Mouse (Mus musculus): ENCODE data around the gene Rnf126. TPM values are rescaled to one million over a fixed set of nuclear protein-coding genes. Genes with fewer than 3 reads are reported as not detected.

The Rnf126 gene
- polyA plus RNA-seq (2015; fragmentation: Nextera tagmentation; extraction: Ambion mirVana): 66.4 and 77.0 TPM in 2 replicates

DNA sequence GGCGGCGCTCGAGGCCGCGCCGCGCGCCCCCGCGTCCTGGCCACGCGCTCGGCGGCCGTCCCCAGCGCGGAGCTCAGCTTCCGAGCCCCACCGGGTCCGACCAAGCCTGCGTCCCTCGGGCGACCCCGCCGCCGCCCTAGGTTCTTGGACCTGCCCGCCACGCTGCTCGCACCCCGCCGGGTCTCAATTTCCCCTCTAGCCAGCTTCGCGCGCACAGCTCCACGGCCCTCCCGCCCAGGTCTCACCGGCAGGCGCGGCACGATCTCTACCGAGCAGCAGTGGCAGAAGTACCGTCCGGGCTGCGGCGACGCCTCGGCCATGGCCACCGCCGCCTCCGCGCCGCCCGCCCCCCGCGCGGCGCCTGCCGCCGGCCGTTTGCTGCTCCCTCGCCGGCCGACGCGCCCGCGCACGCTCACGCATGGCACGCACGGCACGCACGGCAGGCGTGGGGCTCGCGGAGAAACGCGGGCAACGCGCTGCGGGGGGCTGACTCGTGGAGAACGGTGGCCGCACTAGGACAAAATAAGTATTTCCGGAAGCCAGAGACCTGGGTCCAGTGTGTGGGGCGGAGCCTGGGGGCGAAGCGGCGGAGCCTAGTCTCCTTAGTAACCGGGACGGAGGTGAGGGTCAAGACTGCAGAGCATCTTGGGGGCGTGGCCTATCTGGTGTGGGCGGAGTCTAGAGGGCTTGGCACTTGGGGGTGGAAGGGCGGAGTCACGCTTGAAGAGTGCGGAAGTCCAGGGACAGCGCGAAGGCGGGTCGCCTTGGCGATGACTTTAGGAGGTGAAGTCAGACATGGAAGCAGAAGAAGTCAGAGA, at the start of gene Rnf126:
TSS of gene Rnf126 (minus strand) at position 445 of the 818 bp plus-strand sequence.
- peak within 1 kb of the TSS; percentile 95 for H3K4me2 ChIP-seq (replicated peaks; ENCODE audit: low read depth, low read length)
- under 1% methylated on average over 82 of the region's 101 CpGs for WGBS
- H3K9ac ChIP-seq (replicated peaks; ENCODE audit: low read length): peak within 1 kb of the TSS; percentile 92
- H3K4me1 ChIP-seq (ENCODE audit: insufficient read depth, low read length): peaks cover 33% of the 10 kb centered on the region
- peak within 1 kb of the TSS; percentile 97 for H3K27ac ChIP-seq (ENCODE audit: low read length)
- peak within 1 kb of the TSS; percentile 87 for H3K4me3 ChIP-seq (ENCODE audit: low read length)
- no peaks in the 10 kb centered on the region for H3K27me3 ChIP-seq (ENCODE audit: insufficient read depth, low read length)
- H3K36me3 ChIP-seq (ENCODE audit: insufficient read depth, low read length): peaks cover 10% of the 10 kb centered on the region
- H3K9me3 ChIP-seq (ENCODE audit: low read length): no peaks in the 10 kb centered on the region
- peak; percentile 93 for ATAC-seq (ENCODE audit: low FRiP score, low TSS enrichment)

DNA sequence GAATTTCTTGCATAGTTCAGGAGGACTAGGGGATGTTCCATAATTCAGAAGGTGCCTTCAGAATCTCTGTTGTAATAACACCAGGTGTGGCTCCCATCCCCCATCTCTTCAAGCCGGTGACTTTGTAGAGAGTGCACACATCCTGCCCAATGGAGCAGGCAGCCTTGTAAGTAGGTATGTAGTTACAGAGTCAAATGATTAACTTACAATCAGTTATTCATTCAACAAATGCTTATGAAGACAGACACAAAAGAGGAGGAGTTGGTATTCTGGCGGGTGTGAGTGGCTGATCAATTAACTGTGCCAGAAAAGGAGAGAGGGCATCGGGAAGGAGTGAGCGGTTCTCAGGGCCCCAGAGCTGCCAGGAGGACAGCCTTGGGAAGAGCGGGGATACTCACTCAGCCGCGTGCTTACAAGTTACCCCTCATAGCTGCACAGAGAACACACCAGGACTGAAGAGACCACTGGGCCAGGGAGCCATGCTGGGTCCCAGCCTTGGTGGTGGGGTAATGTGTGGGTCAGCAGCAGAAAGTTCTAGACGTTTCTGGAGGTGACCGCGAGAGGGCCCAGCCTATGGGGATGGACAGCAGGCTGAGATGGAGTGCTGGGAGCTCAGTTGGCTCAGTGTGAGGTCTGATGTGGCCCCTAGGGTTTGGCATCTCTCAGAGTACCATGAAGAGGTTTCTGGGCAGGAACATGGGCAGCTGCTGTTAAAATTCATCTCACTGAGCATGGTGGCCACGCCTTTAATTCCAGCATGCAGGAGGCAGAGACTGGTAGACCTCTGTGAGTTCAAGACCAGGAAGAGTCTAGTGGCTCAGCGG, 49.1 kb upstream of the Rnf126 start:
- Histone ChIP-seq H3K36me3 (ENCODE audit: insufficient read depth, low read length) (peaks cover 26% of the 10 kb centered on the region), H3K27ac (ENCODE audit: low read length) (peak overlapping the region; percentile 93), H3K27me3 (ENCODE audit: insufficient read depth, low read length) (no peaks in the 10 kb centered on the region), H3K4me2 (replicated peaks; ENCODE audit: low read depth, low read length) (peak overlapping the region; percentile 29), H3K9ac (replicated peaks; ENCODE audit: low read length) (peak overlapping the region; percentile 17; the same call in 1 of the 2 replicates), H3K9me3 (ENCODE audit: low read length) (no peaks in the 10 kb centered on the region), H3K4me1 (ENCODE audit: insufficient read depth, low read length) (peaks cover 33% of the 10 kb centered on the region), H3K4me3 (ENCODE audit: low read length) (peak overlapping the region; percentile 21)
- 70% methylated on average over 12 of the region's 12 CpGs for WGBS
- ATAC-seq (ENCODE audit: low FRiP score, low TSS enrichment): peak; percentile 57

DNA sequence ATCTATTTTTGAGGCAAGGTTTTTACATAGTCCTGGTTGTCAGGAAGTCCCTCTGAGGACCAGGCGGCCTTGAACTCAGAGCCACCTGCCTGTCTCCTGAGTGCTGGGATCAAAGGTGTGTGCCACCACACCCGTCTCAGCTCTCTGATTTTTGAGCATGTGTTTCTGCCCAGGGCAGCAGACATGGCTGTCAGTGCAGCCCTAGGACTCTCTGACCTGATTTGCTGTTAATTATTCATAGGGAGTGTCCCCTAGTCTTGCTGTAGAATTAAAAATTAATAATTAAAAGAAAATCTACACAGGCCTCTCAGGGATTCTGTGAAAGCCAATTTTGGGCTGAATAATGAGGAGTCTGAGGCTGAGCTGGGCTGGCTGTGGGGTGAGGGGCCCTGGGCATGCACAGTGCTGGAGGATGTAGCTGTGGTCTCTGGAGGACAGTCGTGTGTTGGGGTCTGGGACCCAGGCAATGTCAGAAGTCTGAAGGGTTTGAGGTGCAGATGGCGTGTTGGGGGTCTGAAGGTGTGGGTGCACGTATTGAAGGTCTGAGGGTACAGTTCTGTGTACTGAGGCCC, 47.6 kb upstream of the Rnf126 start:
- Histone ChIP-seq H3K4me3 (ENCODE audit: low read length) (0 out of 2 replicates have a peak overlapping the region, but pooled peaks have one; percentile 3), H3K27me3 (ENCODE audit: insufficient read depth, low read length) (no peaks in the 10 kb centered on the region), H3K36me3 (ENCODE audit: insufficient read depth, low read length) (peaks cover 24% of the 10 kb centered on the region), H3K27ac (ENCODE audit: low read length) (peak overlapping the region; percentile 93), H3K4me2 (replicated peaks; ENCODE audit: low read depth, low read length) (peak overlapping the region; percentile 29), H3K4me1 (ENCODE audit: insufficient read depth, low read length) (peaks cover 21% of the 10 kb centered on the region), H3K9me3 (ENCODE audit: low read length) (no peaks in the 10 kb centered on the region), H3K9ac (replicated peaks; ENCODE audit: low read length) (0 out of 2 replicates have a peak overlapping the region, but pooled peaks have one; percentile 13)
- peak; percentile 68 for ATAC-seq (ENCODE audit: low FRiP score, low TSS enrichment)
- 59% methylated on average over 5 of the region's 5 CpGs for WGBS

DNA sequence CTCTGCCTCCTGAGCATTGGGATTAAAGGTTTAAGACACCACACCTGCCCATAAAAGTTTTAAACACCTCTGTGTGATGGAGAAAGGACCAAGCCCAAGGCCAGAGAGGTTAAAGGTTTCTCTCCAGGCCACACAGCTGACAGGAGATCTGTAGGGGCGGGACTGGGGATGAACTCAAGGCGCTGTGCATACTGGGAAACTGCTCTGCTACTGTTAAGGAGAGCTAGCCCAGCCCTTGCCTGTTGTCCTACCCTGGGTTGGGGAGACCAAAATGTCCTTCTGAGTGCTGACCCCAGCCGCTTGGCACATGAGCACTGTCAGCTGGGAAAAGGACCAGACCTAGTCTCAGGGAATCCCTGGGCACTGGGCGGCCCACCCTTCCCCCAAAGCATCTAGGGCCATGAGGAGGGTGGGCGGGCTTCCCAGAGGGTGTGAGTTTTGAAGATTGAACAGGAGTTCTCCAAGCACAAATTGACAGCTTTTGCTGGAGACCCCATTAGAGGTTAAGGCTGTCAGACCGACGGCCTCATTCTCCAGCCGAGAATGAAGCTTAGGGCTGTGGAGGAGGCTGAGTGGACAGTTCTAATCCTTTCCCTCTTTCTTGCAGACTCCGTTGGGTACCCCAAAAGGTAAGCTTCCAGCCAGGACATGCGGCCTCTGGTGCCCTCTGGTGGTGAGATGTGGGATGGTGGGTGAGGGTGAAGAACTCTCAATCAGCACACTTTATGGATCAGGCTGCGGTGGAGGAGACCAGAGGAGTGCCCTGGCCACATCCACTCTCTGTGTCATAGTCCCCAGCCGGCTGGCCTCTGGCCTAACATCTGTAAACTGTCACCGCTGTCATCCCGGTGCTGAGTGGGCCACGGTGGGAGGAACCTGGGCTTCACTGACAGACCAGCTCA, 45.2 kb upstream of the Rnf126 start:
- 0 out of 2 replicates have a peak overlapping the region, but pooled peaks have one; percentile 3 for H3K9ac ChIP-seq (replicated peaks; ENCODE audit: low read length)
- H3K27ac ChIP-seq (ENCODE audit: low read length): no peak overlapping the region
- 27% methylated on average over 15 of the region's 15 CpGs for WGBS
- ATAC-seq (ENCODE audit: low FRiP score, low TSS enrichment): no peak
- H3K36me3 ChIP-seq (ENCODE audit: insufficient read depth, low read length): peaks cover 34% of the 10 kb centered on the region
- H3K4me2 ChIP-seq (replicated peaks; ENCODE audit: low read depth, low read length): no peak overlapping the region
- H3K27me3 ChIP-seq (ENCODE audit: insufficient read depth, low read length): no peaks in the 10 kb centered on the region
- peaks cover 23% of the 10 kb centered on the region for H3K4me1 ChIP-seq (ENCODE audit: insufficient read depth, low read length)
- H3K9me3 ChIP-seq (ENCODE audit: low read length): no peaks in the 10 kb centered on the region
- no peak overlapping the region for H3K4me3 ChIP-seq (ENCODE audit: low read length)

DNA sequence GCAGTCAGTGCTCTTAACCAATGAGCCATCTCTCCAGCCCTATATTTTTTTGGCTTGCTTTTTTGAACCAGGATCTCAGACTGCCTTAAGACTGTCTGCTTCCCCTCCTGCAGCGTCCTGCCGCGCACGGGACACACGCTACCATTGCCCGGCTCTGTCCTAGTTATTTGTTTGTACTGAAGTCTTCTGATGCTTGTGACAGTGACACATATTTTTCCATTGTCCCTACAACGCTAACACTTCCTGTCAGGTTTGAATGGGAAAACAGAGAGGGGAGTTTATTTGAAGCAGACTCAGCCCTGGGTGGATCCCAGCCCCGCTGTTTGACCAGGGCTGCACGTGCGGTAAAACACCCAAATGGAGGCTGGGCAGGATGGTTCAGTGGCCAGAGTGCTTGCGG, 42.0 kb upstream of the Rnf126 start:
- H3K9ac ChIP-seq (replicated peaks; ENCODE audit: low read length): no peak overlapping the region
- H3K27ac ChIP-seq (ENCODE audit: low read length): peak overlapping the region; percentile 71; the same call in 1 of the 2 replicates
- H3K36me3 ChIP-seq (ENCODE audit: insufficient read depth, low read length): peaks cover 28% of the 10 kb centered on the region
- ATAC-seq (ENCODE audit: low FRiP score, low TSS enrichment): no peak
- WGBS: 79% methylated on average over 11 of the region's 11 CpGs
- H3K4me2 ChIP-seq (replicated peaks; ENCODE audit: low read depth, low read length): no peak overlapping the region
- H3K27me3 ChIP-seq (ENCODE audit: insufficient read depth, low read length): no peaks in the 10 kb centered on the region
- H3K4me3 ChIP-seq (ENCODE audit: low read length): no peak overlapping the region
- H3K9me3 ChIP-seq (ENCODE audit: low read length): no peaks in the 10 kb centered on the region
- H3K4me1 ChIP-seq (ENCODE audit: insufficient read depth, low read length): peaks cover 46% of the 10 kb centered on the region

DNA sequence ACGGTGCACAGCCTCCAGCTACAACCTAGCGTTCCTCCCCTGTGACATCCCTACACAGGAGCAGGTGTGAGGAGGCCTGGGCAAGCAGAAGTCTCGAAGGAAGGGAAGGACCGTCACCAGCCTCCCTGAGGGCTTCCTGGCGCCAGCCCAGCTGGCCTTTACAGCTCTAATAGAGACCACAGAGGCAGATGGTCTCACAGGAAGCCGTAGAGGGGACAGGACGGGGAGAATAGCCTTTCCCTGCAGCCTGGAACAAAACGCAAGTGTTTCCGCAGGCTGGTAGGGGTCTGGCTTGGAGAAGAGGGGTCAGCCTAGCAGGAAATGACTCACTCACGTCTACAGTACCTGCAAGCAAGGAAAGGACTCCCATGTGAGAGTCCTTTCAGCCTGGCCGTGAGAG, 41.1 kb upstream of the Rnf126 start:
- WGBS: 47% methylated on average over 11 of the region's 11 CpGs
- H3K4me1 ChIP-seq (ENCODE audit: insufficient read depth, low read length): peaks cover 55% of the 10 kb centered on the region

DNA sequence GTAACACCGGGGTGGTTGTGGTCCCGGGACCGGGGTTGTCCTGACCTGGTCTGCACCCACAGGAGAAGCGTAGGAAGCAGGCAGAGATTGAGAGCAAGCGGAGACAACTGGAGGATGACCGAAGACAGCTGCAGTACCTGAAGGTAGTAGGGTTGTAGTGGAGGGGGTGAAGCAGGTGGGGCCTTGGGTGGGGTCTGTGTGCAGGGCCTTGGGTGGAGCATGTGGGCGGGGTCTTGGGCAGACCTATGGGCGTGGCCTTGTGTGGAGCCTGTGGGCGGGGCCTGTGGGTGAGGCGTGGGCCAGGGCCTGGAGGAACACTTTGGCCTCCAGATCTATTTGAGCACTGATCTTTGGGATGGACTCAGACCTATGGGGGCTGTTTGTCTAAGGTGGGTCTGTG, 40.2 kb upstream of the Rnf126 start:
- Histone ChIP-seq H3K4me3 (ENCODE audit: low read length) (no peak overlapping the region), H3K4me2 (replicated peaks; ENCODE audit: low read depth, low read length) (no peak overlapping the region), H3K4me1 (ENCODE audit: insufficient read depth, low read length) (peaks cover 58% of the 10 kb centered on the region), H3K9ac (replicated peaks; ENCODE audit: low read length) (no peak overlapping the region), H3K9me3 (ENCODE audit: low read length) (no peaks in the 10 kb centered on the region), H3K27me3 (ENCODE audit: insufficient read depth, low read length) (no peaks in the 10 kb centered on the region), H3K27ac (ENCODE audit: low read length) (peak overlapping the region; percentile 71; the same call in 1 of the 2 replicates), H3K36me3 (ENCODE audit: insufficient read depth, low read length) (peaks cover 28% of the 10 kb centered on the region)
- WGBS: 77% methylated on average over 10 of the region's 10 CpGs
- ATAC-seq (ENCODE audit: low FRiP score, low TSS enrichment): no peak

More for the DNA sequence above, 41.1 kb upstream of the Rnf126 start:
- Histone ChIP-seq H3K9me3 (ENCODE audit: low read length) (no peaks in the 10 kb centered on the region), H3K4me2 (replicated peaks; ENCODE audit: low read depth, low read length) (no peak overlapping the region), H3K9ac (replicated peaks; ENCODE audit: low read length) (peak overlapping the region; percentile 22; the same call in 1 of the 2 replicates), H3K27ac (ENCODE audit: low read length) (peak overlapping the region; percentile 71), H3K36me3 (ENCODE audit: insufficient read depth, low read length) (peaks cover 28% of the 10 kb centered on the region), H3K27me3 (ENCODE audit: insufficient read depth, low read length) (no peaks in the 10 kb centered on the region), H3K4me3 (ENCODE audit: low read length) (no peak overlapping the region)
- peak; percentile 3; the same call in 1 of the 2 replicates for ATAC-seq (ENCODE audit: low FRiP score, low TSS enrichment)

DNA sequence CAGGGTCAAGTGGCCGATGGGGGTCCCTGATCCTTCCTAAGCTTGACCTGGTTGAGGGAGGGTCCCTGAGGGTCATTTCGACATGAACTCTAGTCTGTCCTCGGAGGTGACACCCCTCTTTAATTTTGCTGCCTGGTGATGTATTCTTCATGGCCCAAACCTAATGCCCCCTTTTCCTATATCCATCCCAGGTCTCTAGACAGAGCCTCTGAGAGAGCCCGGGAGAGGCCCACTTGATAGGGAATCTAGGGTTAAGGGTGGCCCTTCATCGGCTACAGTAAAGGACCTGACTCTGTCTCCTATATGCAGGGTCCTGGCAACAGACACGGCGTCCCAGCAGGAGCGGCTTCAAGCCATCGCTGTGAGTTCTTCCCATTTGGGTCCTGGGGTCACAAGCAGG, 39.6 kb upstream of the Rnf126 start:
- no peak overlapping the region; the same call in 1 of the 2 replicates for H3K4me2 ChIP-seq (replicated peaks; ENCODE audit: low read depth, low read length)
- no peaks in the 10 kb centered on the region for H3K9me3 ChIP-seq (ENCODE audit: low read length)
- no peaks in the 10 kb centered on the region for H3K27me3 ChIP-seq (ENCODE audit: insufficient read depth, low read length)
- H3K27ac ChIP-seq (ENCODE audit: low read length): peak overlapping the region; percentile 52
- no peak for ATAC-seq (ENCODE audit: low FRiP score, low TSS enrichment)
- WGBS: 75% methylated on average over 9 of the region's 9 CpGs
- no peak overlapping the region for H3K9ac ChIP-seq (replicated peaks; ENCODE audit: low read length)
- H3K36me3 ChIP-seq (ENCODE audit: insufficient read depth, low read length): peaks cover 28% of the 10 kb centered on the region
- no peak overlapping the region for H3K4me3 ChIP-seq (ENCODE audit: low read length)
- H3K4me1 ChIP-seq (ENCODE audit: insufficient read depth, low read length): peaks cover 64% of the 10 kb centered on the region
